Mouse (Mus musculus) cortical plate, adult 2 months (tissue): ENCODE measurements at regions not wholly inside any gene's neighbourhood (a gene's known extent, or its start where the extent isn't known, plus 50 kb on each side); places are given as distances from the start of the nearest gene placed in this dataset.

ENCODE experiments used
- CTCF ChIP-seq: fragments of 200-500 bp; IDR thresholded peaks from 2 replicates; pipeline ENCODE4 v1.5.1; 2011; ENCODE audit warnings: mild to moderate bottlenecking, control low read depth, low read length; ENCODE audit not compliant: insufficient read depth; ENCODE audit errors: extremely low read depth
- POLR2A ChIP-seq: fragments of 200-500 bp; IDR thresholded peaks from 2 replicates; pipeline ENCODE4 v1.6.1; 2011; ENCODE audit warnings: mild to moderate bottlenecking, low read length, control low read depth; ENCODE audit not compliant: insufficient read depth; ENCODE audit errors: extremely low read depth

GRCm38 (mm10) chr6:4427122-4427521 is 77.5 kb upstream of the Col1a2 start:
- TF ChIP-seq POLR2A (no peak), CTCF (no peak)
